Mouse (Mus musculus) heart, postnatal 36 days (tissue): ENCODE measurements at regions not wholly inside any gene's neighbourhood (a gene's known extent, or its start where the extent isn't known, plus 50 kb on each side); places are given as distances from the start of the nearest gene placed in this dataset.

Experiments used
- DNase-seq, 2 experiments: peaks; one replicate each; pipeline ENCODE4 v3.0.0; 2021 to 2022
- intact Hi-C: fragments of 180-260 bp; cut with DNase I; formaldehyde crosslinking; loops from one replicate; pipeline ENCODE4 v1.15.1; 2025

DNA sequence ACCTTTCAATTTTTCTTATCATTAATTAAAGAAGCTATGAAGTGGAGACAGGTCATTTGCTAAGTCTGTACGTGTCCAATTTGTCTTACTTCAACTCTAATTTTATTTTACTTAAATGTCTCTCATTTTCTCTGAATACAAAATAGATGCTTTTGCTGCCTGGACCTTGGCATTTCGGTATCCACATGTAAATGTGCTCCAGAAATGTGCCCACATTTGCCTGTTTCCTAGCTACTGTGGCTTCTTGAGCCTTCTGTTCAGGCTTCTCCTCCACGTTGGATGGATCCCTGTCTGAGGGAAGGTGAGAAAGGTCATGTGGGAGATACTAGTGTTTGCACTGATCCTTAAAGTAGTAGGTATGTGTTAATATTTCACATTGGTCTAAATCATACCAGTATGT, 524.9 kb downstream of the Ptprc start:
- DNase-seq, result no peak
- intact Hi-C loops, result no loop called here

- intact Hi-C loops, result no loop called here
Observed at GRCm38 (mm10) chr1:137650082-137650481, 525.4 kb downstream of the Ptprc start.

GRCm38 (mm10) chr1:137648832-137649231, 526.7 kb downstream of the Ptprc start:
- intact Hi-C loops, result no loop called here
- DNase-seq, result no peak

More at GRCm38 (mm10) chr1:137650082-137650481, 525.4 kb downstream of the Ptprc start:
- DNase-seq, result no peak

DNA sequence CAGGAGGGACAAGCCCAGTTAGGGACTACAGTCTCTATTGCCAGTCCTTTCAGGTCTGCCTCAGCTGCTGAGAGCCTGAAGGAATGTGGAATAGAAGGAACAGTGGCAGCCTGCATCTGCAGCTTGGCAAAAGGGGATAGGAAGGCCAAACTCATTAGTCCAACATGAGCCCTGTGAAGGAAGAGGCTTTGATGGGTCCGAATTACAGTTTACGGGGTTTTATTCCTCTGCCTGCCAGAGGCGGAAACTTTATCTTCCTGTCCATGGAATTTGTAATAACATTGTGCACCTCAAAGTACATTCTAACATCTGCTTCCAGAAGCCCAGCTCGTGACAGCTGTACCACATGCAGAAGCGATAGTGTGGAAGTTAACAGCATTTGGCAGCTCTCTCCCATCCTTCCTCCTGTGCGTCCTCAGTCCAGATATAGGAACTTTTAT, 530.9 kb downstream of the Ptprc start:
- intact Hi-C loops, result loop anchor here (2.0 to 5.0 kb wide), 2 partner anchors 24 to 398 kb away; no protein-coding TSS in a partner anchor
- DNase-seq, result peak; percentile 8 to 10

DNA sequence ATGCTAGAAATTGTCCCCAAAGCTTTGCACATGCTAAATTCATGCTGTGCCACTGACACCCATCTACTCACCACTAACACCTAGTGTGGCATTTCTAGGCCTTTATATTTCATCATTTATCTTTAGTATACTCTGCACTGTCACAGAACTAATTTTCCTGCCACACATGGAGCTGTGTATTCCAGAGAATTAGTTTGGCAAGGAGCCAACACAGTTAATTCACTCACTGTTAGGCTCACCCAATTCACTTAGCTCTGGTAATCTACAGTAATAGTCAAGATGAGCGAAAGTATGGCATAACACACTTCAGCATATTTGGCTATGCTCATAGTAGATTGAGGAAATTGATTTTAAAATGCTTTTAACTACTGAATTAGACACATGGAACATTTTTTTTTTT, 532.0 kb downstream of the Ptprc start:
- no peak for DNase-seq
- intact Hi-C loops, result loop anchor here (5.0 kb wide), 1 partner anchor 399 kb away; no protein-coding TSS in a partner anchor

GRCm38 (mm10) chr1:137640848-137641247, 534.7 kb downstream of the Ptprc start:
- intact Hi-C loops, result loop anchor here (5.0 kb wide), 1 partner anchor 401 kb away; no protein-coding TSS in a partner anchor
- DNase-seq, result no peak

GRCm38 (mm10) chr1:137636947-137637346, 538.6 kb downstream of the Ptprc start:
- intact Hi-C loops, result no loop called here
- no peak for DNase-seq

GRCm38 (mm10) chr1:137636321-137636944, 539.1 kb downstream of the Ptprc start:
- no peak for DNase-seq
- intact Hi-C loops, result no loop called here

GRCm38 (mm10) chr1:137635781-137636180, 539.7 kb downstream of the Ptprc start:
- no peak for DNase-seq
- intact Hi-C loops, result no loop called here

DNA sequence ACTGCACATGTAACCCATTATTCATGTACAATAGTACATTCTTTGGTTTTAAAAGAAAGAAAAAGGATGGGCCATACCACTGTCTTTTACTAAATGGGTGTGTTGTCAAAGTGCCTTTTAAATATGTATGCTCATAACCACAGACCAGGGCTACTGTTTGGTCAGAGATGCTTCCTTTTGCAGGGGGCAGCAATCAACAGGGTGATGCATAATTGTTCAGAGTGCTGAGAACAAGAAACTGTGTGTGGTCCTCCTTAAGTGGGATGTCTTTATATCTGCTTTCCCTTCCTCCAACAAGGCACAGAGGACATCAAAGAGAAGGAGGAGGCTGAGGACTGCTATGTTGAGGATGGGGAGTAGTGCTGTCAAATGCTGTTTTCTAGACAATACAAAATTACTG, 544.0 kb downstream of the Ptprc start:
- intact Hi-C loops, result no loop called here
- no peak for DNase-seq

DNA sequence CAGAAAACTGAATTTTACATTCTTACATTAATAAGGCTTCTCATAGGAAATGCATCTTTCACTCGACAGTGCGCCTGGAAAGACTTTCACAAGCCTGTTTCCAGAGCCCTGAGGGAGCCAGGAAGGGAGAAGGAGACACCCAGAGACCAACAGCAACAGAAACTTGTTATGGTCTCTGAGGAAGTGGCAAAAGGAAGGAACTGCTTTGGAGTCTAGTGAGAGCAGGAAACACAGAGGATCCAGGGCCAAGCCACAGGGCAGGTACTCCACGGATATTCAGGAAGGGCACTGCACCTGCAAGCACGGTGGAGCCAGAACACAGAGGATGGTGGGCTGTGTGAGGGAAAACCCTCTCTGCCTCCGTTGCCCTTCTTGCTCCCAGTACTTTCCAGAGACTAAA, 554.8 kb downstream of the Ptprc start:
- intact Hi-C loops, result loop anchor here (2.0 kb wide), 1 partner anchor 24 kb away; no protein-coding TSS in a partner anchor

GRCm38 (mm10) chr1:137618231-137618630, 557.3 kb downstream of the Ptprc start:
- no peak for DNase-seq
- intact Hi-C loops, result no loop called here

More for the DNA sequence above, 554.8 kb downstream of the Ptprc start:
- DNase-seq, result peak; percentile 9 to 11

DNA sequence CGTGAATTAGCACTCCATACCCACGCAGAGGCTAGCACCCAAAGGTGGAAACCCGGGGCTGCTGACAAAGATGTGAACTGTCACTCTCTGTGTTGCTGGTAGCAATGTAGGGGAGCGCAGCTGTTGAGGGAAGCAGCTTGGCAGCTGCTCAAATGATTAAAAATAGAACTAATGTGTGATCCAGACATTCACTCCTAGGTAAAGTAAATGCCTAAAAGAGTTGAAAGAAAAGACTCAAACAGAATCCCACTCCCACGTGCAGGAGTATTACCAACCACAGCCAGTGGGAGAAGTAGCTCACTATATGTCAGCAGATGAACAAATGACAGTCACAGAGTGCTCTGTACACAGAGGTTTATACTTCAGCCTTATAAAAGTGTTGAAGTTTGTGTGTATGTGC, 558.0 kb downstream of the Ptprc start:
- intact Hi-C loops, result no loop called here

GRCm38 (mm10) chr1:137606716-137607115, 568.8 kb downstream of the Ptprc start:
- intact Hi-C loops, result no loop called here

More for the DNA sequence above, 558.0 kb downstream of the Ptprc start:
- DNase-seq, result peak in 1 of 2 experiments; percentile 7

GRCm38 (mm10) chr1:137605890-137606663, 569.4 kb downstream of the Ptprc start:
- DNase-seq, result no peak
- intact Hi-C loops, result no loop called here

More at GRCm38 (mm10) chr1:137606716-137607115, 568.8 kb downstream of the Ptprc start:
- DNase-seq, result no peak

- DNase-seq, result no peak
- intact Hi-C loops, result loop anchor here (5.0 kb wide), 1 partner anchor 304 kb away; no protein-coding TSS in a partner anchor
Observed at GRCm38 (mm10) chr1:137593732-137594131, 581.8 kb downstream of the Ptprc start.

- intact Hi-C loops, result loop anchor here (2.0 to 5.0 kb wide), 2 partner anchors 65 to 305 kb away; no protein-coding TSS in a partner anchor
Observed at GRCm38 (mm10) chr1:137591891-137592290, 583.6 kb downstream of the Ptprc start.

DNA sequence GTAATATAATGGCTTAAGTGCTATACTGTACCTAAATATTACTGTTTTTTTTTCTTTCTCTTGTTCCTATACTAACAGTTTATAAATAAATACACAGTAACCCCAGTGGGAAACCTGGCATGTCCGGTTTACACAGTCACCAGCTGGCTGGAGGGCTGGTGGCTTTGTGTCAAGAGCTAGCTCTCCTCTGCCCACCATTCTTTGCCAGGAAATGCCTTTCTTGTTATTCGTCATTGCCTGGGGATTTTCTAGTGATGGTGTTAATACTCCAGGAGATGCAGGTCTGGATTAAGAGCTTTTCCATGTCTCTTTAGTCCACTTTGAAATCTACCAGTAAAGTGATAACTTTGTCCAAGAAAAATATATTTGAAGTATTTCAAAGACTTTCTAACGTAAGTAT, 584.2 kb downstream of the Ptprc start:
- intact Hi-C loops, result loop anchor here (2.0 to 5.0 kb wide), 2 partner anchors 66 to 306 kb away; no protein-coding TSS in a partner anchor
- peak; percentile 16 to 25 for DNase-seq

More at GRCm38 (mm10) chr1:137591891-137592290, 583.6 kb downstream of the Ptprc start:
- DNase-seq, result no peak

DNA sequence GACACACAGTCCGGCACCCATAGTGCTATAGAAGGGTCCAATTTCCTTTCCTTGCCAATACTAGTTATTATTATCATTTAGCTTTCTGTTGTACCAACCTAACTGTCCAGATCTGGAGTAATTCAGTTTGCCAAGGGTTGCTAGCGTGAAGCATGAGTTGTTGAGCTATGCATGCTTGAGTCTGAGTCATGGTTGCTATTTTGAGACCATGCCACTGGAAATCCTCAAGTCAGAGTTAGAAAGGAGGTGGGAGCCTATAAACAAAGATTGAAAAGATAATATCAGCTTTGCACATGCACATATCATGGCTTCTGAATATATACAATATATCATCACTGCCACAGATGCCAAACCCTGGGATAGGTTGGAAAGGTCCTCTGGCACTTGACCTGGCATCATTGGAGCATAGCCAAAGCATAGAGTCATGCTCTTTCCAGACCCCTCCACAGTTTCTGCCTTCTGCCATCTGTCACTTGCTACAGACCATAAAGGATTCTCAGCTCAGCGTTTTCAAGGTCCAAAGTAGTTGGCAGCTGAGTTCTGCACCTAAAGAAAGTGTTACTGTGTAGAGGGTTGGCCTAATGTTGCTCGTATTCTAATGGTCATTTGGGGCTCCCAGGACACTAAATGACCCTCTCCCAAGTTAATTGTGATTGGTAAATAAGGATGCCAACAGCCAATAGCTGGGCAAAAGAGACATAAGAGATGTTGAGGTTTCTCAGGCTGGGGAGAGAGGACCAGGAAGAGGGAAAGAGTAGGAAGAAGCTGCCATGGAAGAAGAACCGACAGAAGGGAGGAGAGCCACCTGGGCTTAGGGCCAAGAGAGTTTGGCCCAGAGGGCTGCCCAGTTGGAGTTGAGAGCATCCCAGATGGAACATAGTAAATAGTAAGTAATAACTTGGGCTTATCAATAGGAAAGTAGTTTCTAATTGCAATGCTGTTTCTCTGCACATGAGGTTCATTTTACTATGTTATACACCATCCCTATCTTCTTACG, 586.9 kb downstream of the Ptprc start:
- intact Hi-C loops, result no loop called here
- no peak for DNase-seq
